Mouse (Mus musculus) myocyte (in vitro differentiated cells): ENCODE measurements at regions not wholly inside any gene's neighbourhood (a gene's known extent, or its start where the extent isn't known, plus 50 kb on each side); places are given as distances from the start of the nearest gene placed in this dataset.

ENCODE experiments used
- E2F4 ChIP-seq: IDR thresholded peaks from one replicate; pipeline ENCODE4 v1.6.1; 2011; ENCODE audit warnings: mild to moderate bottlenecking, control low read depth, moderate library complexity; ENCODE audit not compliant: insufficient read depth
- MYOD1 ChIP-seq, 3 experiments: IDR thresholded peaks; one replicate each; pipeline ENCODE4 v1.6.1; 2011; ENCODE audit warnings: control low read depth in 2 of 3, low read depth in 2 of 3, mild to moderate bottlenecking in 2 of 3, moderate library complexity in 1 of 3; ENCODE audit not compliant: insufficient read length in 2 of 3, control insufficient read depth in 1 of 3
- POLR2A ChIP-seq: IDR thresholded peaks from one replicate; pipeline ENCODE4 v1.6.1; 2011; ENCODE audit warnings: low read depth, mild to moderate bottlenecking, control low read depth, moderate library complexity; ENCODE audit not compliant: insufficient read length
- POLR2AphosphoS2 ChIP-seq: IDR thresholded peaks from one replicate; pipeline ENCODE4 v1.6.1; 2011; ENCODE audit warnings: low read depth, control low read depth; ENCODE audit not compliant: insufficient read length
- REST ChIP-seq: IDR thresholded peaks from one replicate; pipeline ENCODE4 v1.6.1; 2011; ENCODE audit warnings: mild to moderate bottlenecking, control low read depth, moderate library complexity; ENCODE audit not compliant: insufficient read depth, insufficient read length
- TCF12 ChIP-seq: IDR thresholded peaks from one replicate; pipeline ENCODE4 v1.6.1; 2011; ENCODE audit warnings: mild to moderate bottlenecking, control low read depth; ENCODE audit not compliant: poor library complexity, insufficient read depth, severe bottlenecking
- USF1 ChIP-seq: IDR thresholded peaks from one replicate; pipeline ENCODE4 v1.6.1; 2011; ENCODE audit warnings: low read depth, mild to moderate bottlenecking, control low read depth, moderate library complexity

- no peak for TF ChIP-seq POLR2A
- no peak for TF ChIP-seq POLR2AphosphoS2
- TF ChIP-seq E2F4: no peak
- TF ChIP-seq TCF12: no peak
- TF ChIP-seq USF1: no peak
- no peak for TF ChIP-seq MYOD1 (IDR thresholded peaks at IDR 0.05; ENCODE audit: control insufficient read depth in 1 of 3, insufficient read length in 2 of 3, low read depth in 2 of 3)
- TF ChIP-seq REST: no peak
Measured at GRCm38 (mm10) chr3:104334760-104335159, 114.6 kb upstream of the Magi3 start.
